Mouse (Mus musculus) midbrain, postnatal 0 days (tissue): ENCODE results near the gene Pip5k1c. TPM values are rescaled to one million over a fixed set of nuclear protein-coding genes. Genes with fewer than 3 reads are reported as not detected.
A peak's percentile ranks its signal among the peaks of the same experiment; 100 is the strongest.

ENCODE experiments used
- ATAC-seq: fragments of 200-750 bp; cut with Nextera tagmentation; 2 replicates; pipeline ENCODE4 v1.8.0; 2017; ENCODE audit warnings: moderate number of reproducible peaks, mild to moderate bottlenecking, moderate TSS enrichment, moderate library complexity; ENCODE audit not compliant: low FRiP score
- DNase-seq: peaks from one replicate; pipeline ENCODE4 v3.0.0-alpha.2; 2015; ENCODE audit warnings: low spot score
- H3K27ac ChIP-seq: fragments of 300-500 bp; sonication (generic); 2 replicates; pipeline ENCODE4 v1.5.1; 2014; ENCODE audit warnings: low read depth, mild to moderate bottlenecking, low read length, mixed read lengths
- H3K27me3 ChIP-seq: fragments of 300-500 bp; sonication (generic); 2 replicates; pipeline ENCODE4 v1.6.1; 2014; ENCODE audit warnings: low read length, control low read depth, mixed read lengths; ENCODE audit not compliant: insufficient read depth
- H3K36me3 ChIP-seq: fragments of 300-500 bp; sonication (generic); 2 replicates; pipeline ENCODE4 v1.6.1; 2014; ENCODE audit warnings: low read length, control low read depth, mixed read lengths; ENCODE audit not compliant: insufficient read depth
- H3K4me1 ChIP-seq: fragments of 300-500 bp; sonication (generic); 2 replicates; pipeline ENCODE4 v1.6.1; 2014; ENCODE audit warnings: mild to moderate bottlenecking, control low read depth, antibody characterized with exemption, low read length, mixed read lengths; ENCODE audit not compliant: insufficient read depth
- H3K4me2 ChIP-seq: fragments of 300-500 bp; sonication (generic); 2 replicates; pipeline ENCODE4 v1.6.1; 2014; ENCODE audit warnings: low read depth, mild to moderate bottlenecking, low read length, mixed read lengths; ENCODE audit not compliant: poor library complexity, severe bottlenecking
- H3K4me3 ChIP-seq: fragments of 300-500 bp; sonication (generic); 2 replicates; pipeline ENCODE4 v1.5.1; 2014; ENCODE audit warnings: low read depth, mild to moderate bottlenecking, low read length, moderate library complexity
- H3K9ac ChIP-seq: fragments of 300-500 bp; sonication (generic); replicated peaks from 2 replicates; pipeline ENCODE4 v1.6.1; 2014; ENCODE audit warnings: mild to moderate bottlenecking, low read length, moderate library complexity, mixed read lengths; ENCODE audit not compliant: poor library complexity, severe bottlenecking
- H3K9me3 ChIP-seq: fragments of 300-500 bp; sonication (generic); 2 replicates; pipeline ENCODE4 v1.6.1; 2016; ENCODE audit warnings: low read length, control low read depth
- CTCF ChIP-seq: IDR thresholded peaks from 2 replicates; pipeline ENCODE4 v1.5.1; 2016; ENCODE audit warnings: antibody characterized with exemption, mild to moderate bottlenecking
- WGBS: fragments of 180-500 bp; shearing (Covaris S2); extraction: QIAGEN DNeasy Blood & Tissue Kit; methylation state at CpG from one replicate; pipeline ENCODE4 v1.1.7; 2014; 5-methylcytosine and 5-hydroxymethylcytosine counted together
- polyA plus RNA-seq: library from polyadenylated mRNA; unstranded; fragments of >200 nt; fragmentation: Nextera tagmentation; extraction: Ambion mirVana; gene quantifications from 2 replicates; pipeline ENCODE4 v1.2.1, GENCODE M21; 2015
- total RNA-seq: library from RNA; depleted of rRNA; stranded (reverse); fragments of >200 nt; gene quantifications from 2 replicates; pipeline ENCODE4 v1.2.3, GENCODE M21; 2014

Pip5k1c gene
- total and polyA plus RNA-seq, 2 experiments from 2014 or later: 125 to 256 TPM

GRCm38 (mm10) chr10:81356352-81356990, 63.7 kb downstream of the Pip5k1c start:
- DNase-seq: no peak
- Histone ChIP-seq H3K9me3 (no peaks in the 10 kb centered on the region), H3K4me1 (peaks cover 4% of the 10 kb centered on the region), H3K4me3 (no peak overlapping the region), H3K36me3 (peaks cover 9% of the 10 kb centered on the region), H3K27ac (no peak overlapping the region), H3K9ac (0 out of 2 replicates have a peak overlapping the region, but pooled peaks have one; percentile 13), H3K27me3 (no peaks in the 10 kb centered on the region), H3K4me2 (no peak overlapping the region; the same call in 1 of the 2 replicates)
- ATAC-seq: no peak
- WGBS: 60% methylated on average over 12 of the region's 12 CpGs
- no peak for TF ChIP-seq CTCF

GRCm38 (mm10) chr10:81356991-81357844, 64.5 kb downstream of the Pip5k1c start, which contains the start of gene Mfsd12:
Gene Mfsd12, plus strand, starts transcription at chr10:81357491.
- no peak within 1 kb of the TSS for H3K27ac ChIP-seq
- peaks cover 4% of the 10 kb centered on the region for H3K4me1 ChIP-seq
- no peaks in the 10 kb centered on the region for H3K9me3 ChIP-seq
- peaks cover 14% of the 10 kb centered on the region for H3K36me3 ChIP-seq
- 2% methylated on average over 66 of the region's 79 CpGs for WGBS
- H3K9ac ChIP-seq: peak within 1 kb of the TSS; percentile 87
- H3K4me3 ChIP-seq: peak within 1 kb of the TSS; percentile 80
- peak; percentile 93 for DNase-seq
- peak; percentile 92 for ATAC-seq
- no peaks in the 10 kb centered on the region for H3K27me3 ChIP-seq
- peak within 1 kb of the TSS; percentile 91 for H3K4me2 ChIP-seq
- TF ChIP-seq CTCF: no peak

- 23% methylated on average over 4 of the region's 4 CpGs for WGBS
- no peak; the same call in 1 of the 2 replicates for ATAC-seq
- no peak for DNase-seq
Observed at GRCm38 (mm10) chr10:81358209-81358608, 65.4 kb downstream of the Pip5k1c start.

GRCm38 (mm10) chr10:81358841-81359240, 66.1 kb downstream of the Pip5k1c start:
- Histone ChIP-seq H3K36me3 (peaks cover 22% of the 10 kb centered on the region), H3K9ac (peak overlapping the region; percentile 87; the same call in 1 of the 2 replicates), H3K4me2 (peak overlapping the region; percentile 91), H3K27ac (no peak overlapping the region), H3K4me1 (peaks cover 4% of the 10 kb centered on the region), H3K27me3 (0 out of 2 replicates have a peak, but pooled peaks cover 12% of the 10 kb centered on the region), H3K9me3 (no peaks in the 10 kb centered on the region), H3K4me3 (peak overlapping the region; percentile 80; the same call in 1 of the 2 replicates)
- ATAC-seq (no peak), DNase-seq (no peak)
- WGBS: 68% methylated on average over 1 of the region's 1 CpGs
- TF ChIP-seq CTCF: no peak

More at GRCm38 (mm10) chr10:81358209-81358608, 65.4 kb downstream of the Pip5k1c start:
- Histone ChIP-seq H3K9me3 (no peaks in the 10 kb centered on the region), H3K27me3 (0 out of 2 replicates have a peak, but pooled peaks cover 7% of the 10 kb centered on the region), H3K9ac (peak overlapping the region; percentile 87), H3K4me2 (peak overlapping the region; percentile 91), H3K36me3 (peaks cover 22% of the 10 kb centered on the region), H3K4me3 (peak overlapping the region; percentile 80), H3K4me1 (peaks cover 4% of the 10 kb centered on the region), H3K27ac (no peak overlapping the region)
- TF ChIP-seq CTCF: no peak

- no peak for DNase-seq
- Histone ChIP-seq H3K36me3 (peaks cover 22% of the 10 kb centered on the region), H3K9ac (peak overlapping the region; percentile 24; the same call in 1 of the 2 replicates), H3K27me3 (0 out of 2 replicates have a peak, but pooled peaks cover 14% of the 10 kb centered on the region), H3K4me2 (no peak overlapping the region), H3K9me3 (no peaks in the 10 kb centered on the region), H3K27ac (no peak overlapping the region), H3K4me3 (no peak overlapping the region), H3K4me1 (peaks cover 11% of the 10 kb centered on the region)
- TF ChIP-seq CTCF: no peak
- no peak for ATAC-seq
- WGBS: 68% methylated on average over 8 of the region's 8 CpGs
Observed at GRCm38 (mm10) chr10:81360721-81361120, 68.0 kb downstream of the Pip5k1c start.
